Mouse (Mus musculus): ENCODE data around the gene Csrp3.
A peak's percentile ranks its signal among the peaks of the same experiment; 100 is the strongest.

Csrp3 gene

DNA sequence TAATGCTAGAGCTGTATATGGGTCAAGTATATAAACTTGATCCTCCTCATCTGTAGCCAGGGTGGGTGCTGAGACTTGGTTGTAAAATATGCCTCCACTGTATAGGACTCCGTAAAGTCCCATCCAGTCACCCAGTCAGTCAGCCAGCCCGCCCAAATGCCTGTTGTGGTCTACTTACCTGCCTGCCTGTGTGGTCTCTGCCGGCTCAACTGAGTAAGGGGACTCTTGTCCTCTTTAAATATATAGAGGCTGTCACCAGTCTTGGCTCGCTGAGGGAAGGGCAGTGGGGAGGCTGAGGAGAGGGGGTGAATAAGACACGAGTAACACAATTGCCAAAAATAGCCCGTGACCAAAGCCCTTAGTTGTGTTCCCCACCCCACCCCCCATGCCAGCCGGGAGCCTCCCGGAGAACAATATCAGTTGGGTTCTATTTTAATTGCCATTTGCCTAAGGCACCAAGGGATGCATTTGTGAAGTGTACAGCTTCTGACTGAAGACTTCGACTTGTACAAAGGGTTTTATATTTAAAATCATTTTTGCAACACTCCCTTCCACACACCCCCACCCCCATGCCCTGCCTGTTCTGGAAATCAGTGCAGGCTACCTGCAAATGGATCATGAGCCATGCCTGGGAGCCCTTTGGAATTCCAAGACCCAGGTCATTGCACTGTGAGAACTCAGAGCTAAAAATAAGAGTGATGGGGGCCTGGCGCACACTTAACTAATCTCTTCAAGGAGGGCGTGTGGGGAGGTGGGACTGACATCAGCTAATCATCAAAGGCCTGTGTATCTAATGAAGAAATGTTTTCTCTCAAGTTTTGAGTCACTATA, at the start of gene Csrp3:
Gene Csrp3, minus strand, starts transcription at position 214 of the 831 bp plus-strand sequence.
- no peak for DNase-seq (ENCODE audit: low spot score)

DNA sequence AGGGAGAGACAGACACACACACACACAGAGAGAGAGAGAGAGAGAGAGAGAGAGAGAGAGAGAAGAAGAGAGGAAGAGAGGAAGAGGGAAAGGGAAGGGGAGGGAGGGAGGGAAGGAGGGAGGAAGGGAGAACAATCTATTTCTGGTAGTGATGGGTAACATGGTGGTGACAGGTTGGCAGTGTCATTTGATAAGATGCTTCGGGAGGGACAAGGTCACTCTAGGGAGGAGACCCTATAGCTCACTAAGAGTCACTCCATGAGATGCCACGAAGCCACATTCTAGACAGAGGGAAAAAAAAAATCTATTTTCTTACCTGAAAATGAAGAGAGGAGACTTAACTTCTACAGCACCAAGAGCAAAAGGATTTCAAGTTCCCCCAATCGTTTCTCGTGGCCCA, 48.2 kb upstream of the Csrp3 start:
- DNase-seq (ENCODE audit: low spot score), result no peak

DNA sequence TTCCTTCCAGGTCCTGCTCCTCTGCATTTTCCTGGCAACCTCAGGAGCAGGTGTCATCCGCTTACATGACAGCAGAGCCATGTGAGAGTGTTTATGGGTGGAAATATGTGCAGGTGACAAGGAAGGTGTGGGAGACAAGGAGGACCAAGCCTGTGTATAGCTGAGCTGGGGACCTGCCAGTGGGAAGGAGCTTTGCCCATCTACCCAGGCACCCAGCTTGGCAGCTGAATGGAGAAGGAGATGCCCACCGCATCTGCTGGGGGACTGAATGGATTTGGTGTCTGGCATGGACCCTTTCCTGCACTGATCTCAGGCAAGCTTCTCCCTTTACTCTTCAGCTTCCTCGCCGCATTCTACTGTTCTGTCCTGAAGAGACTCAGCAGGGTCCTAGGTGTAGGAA, 47.6 kb upstream of the Csrp3 start:
- no peak for DNase-seq (ENCODE audit: low spot score)

DNA sequence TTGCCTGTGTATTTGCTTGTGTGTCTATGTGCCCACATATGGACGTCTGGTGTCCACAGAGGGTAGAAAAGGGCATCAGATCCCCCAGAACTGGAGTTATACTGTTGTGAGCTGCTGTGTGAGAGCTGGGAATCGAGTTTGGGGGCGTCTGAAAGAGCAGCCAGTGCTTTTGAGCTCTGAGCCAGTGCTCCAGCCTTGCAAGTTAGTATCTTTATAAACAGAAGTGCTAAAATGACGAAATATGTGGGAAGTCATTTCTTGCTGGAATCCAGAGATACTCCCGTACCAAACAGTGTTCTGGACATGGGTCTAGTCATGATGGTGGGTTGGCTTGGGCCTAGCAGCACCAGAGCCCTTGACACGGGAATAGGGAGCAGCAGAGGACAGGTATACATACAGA, 46.9 kb upstream of the Csrp3 start:
- no peak for DNase-seq (ENCODE audit: low spot score)

DNA sequence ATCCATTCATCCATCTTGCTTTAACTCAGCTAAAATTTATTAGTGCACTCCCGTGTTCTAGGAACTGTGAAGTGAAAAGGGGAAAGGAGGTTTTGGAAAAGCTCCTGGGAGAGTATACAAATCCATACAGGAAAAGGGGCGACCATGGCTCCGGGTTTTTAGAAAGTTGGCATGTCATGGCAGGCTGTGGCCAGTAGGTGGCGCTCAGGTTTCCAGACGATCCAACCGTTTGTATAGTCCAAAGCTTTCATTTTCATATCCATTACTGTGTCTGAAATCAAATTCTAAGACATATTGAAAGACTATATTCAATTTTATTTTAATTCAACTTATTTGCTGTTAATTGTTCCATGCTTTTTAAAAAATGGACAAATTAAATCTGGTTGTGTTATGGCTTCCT, 46.3 kb upstream of the Csrp3 start:
- DNase-seq (ENCODE audit: low spot score), result peak; percentile 87

DNA sequence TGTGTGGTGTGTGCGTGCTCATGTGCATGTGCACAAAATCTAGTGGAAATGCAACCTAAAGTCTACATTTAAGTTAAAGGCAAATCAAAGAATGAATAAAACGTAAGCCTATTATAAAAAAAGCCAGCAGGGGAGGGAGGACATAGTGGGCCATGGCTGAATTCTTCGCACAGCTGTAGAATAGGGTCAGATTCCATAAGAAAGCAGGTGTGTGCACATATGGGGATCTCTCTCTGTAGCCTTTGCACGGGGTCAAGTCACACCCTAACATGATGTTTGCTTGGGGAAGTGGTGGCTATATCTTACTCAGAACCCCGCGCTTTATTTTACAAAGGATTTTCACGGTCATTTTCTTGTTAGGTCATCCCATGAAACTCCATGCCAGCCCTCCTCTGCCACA, 45.3 kb upstream of the Csrp3 start:
- no peak for DNase-seq (ENCODE audit: low spot score)

DNA sequence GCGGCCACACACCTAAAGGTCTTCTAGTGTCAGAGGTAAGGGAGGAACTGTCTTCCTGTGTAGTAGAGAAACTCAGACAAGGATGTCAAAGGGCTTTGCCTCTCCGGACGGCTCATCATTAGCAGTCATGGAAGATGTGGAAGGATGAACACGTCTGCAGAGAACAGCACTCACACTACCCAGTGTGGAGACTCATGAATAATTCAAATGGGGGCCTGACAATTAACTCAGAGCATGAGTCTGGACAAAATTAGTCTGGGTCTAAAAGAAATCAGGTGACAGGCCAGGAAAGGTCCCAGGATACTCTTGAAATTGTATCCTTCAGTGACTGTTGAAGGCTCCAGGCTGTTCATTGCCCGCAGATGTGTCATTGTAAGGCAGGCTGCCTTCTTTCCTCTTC, 43.2 kb upstream of the Csrp3 start:
- peak; percentile 37 for DNase-seq (ENCODE audit: low spot score)

DNA sequence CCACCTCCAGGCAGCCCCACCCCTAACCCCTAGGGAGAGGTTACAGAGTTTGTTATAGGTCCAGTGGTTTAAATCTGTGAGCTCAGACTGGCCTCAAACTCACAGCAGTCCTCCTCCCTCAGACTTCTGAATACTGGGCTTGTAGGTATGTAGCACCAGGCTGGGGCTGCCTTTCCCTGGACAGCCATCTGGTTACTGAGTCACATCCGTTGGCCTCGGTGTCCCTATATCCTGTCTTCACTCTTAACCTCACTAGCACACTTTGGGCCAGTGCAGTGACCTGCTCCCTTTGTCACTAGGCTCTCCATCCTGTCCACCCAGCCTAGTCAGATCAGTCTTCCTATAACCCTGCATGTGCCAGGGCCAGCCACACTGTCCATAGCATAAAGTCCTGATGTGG, 40.9 kb upstream of the Csrp3 start:
- DNase-seq (ENCODE audit: low spot score), result no peak

DNA sequence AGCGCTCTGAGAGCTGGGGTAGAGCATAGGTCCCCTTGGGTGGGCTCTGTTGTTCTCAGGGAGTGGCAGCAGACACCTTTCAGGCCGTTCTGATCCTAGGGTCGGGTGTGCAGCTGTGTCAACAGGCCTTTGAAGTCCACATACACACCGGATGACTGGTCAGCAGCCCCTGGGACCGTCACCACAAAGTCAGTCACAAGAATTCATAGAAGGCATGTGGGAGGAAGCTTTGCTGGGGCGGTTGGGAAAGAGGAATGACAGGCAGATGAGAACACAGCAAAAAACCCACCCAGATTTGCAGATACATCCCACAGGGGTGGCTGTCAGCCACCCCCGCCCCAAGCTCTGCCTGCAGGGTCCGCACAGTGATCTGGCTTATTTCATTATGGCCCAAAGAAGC, 40.1 kb upstream of the Csrp3 start:
- DNase-seq (ENCODE audit: low spot score), result no peak

DNA sequence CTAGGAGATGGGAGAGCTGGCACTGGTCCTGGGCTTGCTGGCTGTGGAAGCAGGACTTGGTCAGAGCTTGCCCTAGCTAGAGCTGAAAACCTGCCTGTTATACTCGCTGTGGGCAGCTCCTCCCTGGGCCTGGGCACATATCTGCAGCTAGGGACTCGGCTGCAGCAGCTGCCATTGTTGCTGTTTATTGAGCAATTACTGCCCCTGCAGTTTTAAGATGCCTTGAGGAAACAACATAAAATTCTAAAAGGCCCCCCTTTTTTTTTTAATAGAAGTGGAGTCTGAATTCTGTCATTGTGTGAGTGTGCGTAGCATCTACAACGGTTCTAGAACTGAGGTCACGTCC, 36.4 kb upstream of the Csrp3 start:
- no peak for DNase-seq (ENCODE audit: low spot score)

DNA sequence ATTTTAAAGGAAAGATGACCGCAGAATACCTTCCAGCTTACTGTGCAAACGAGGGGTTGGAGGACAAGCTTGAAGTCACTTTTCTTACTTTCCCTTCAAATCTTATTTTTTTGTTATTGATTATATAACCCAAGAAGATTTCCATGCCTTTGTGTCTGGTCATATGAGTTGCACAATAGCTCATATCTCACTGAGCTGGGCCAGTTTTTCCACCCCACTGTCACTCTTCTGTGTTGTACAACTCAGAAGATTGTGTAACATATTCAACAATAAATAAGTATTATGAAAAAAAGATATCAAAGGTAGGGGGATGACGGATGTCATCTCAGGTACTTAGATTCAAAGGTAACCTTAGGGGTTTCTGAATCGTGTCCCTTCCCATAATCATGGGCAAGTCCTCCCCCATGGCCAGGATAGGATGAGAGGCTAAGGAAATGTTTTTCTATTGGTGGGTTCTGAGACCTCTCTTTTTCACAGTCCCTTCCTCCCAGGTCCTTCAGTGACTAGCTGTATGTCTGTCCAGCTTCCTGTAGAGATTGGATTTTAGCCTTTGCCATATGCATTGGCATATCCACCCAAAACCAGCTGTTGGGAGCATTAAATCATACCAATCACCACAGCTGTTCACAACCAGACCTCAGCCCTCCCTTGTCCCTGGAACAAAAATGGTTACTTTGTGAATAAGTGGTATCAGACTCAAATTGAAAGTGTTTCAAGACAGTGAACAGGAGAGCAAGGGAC, 35.9 kb upstream of the Csrp3 start:
- no peak for DNase-seq (ENCODE audit: low spot score)

DNA sequence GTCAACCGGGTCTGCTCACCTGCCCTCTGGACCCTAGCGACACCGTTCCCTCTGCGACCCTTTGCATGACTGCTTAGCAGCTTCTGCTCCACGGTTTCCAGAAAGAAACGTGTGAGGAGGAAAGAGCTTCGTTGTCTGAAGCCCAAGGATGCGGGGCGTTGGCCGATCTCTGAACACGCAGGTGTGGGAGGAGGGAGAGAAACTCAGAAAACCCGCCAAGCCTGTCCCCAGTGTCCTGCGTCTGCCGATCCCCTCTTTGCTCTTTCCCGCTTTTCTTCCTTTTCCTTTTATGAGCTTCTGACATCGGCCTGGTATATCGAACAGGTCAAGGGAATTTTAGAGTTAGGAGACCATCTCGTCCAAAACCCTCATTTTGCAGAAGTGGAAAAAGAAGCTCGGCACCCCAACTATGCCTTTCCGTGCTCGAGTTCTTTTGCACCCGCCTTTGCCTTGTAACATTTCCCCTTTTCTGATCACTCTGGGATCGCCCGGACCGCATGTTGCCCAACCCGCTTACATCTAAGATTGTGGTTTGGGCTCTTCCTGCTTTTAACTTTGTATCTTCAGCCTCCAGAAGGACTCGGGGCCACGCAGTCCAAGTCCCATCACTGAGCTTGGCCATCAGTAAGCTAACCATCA, 34.3 kb upstream of the Csrp3 start:
- peak; percentile 43 for DNase-seq (ENCODE audit: low spot score)

DNA sequence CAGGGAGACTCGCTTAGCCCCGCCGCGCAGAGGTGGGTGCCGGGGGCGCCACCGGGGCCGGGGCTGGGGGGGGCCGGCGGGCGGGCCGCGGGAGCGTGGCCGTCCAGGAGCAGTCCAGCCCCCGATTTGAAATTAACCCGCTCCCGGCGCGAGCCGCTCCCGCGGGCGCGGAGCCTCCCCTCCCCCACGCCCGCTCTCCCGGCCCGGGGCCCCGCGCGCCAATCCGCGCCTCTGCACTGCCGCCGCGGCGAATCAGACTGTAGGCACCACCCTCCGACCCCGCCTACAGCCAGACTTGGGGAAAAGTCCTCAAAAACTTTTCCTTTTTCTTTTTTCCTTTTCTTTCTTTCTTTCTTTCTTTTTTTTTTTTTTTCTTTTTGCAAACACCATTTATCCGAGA, 33.7 kb upstream of the Csrp3 start, which contains the start of gene E2f8:
Gene E2f8, minus strand, starts transcription at position 111 of the 400 bp plus-strand sequence.
- DNase-seq (ENCODE audit: low spot score), result peak; percentile 90

DNA sequence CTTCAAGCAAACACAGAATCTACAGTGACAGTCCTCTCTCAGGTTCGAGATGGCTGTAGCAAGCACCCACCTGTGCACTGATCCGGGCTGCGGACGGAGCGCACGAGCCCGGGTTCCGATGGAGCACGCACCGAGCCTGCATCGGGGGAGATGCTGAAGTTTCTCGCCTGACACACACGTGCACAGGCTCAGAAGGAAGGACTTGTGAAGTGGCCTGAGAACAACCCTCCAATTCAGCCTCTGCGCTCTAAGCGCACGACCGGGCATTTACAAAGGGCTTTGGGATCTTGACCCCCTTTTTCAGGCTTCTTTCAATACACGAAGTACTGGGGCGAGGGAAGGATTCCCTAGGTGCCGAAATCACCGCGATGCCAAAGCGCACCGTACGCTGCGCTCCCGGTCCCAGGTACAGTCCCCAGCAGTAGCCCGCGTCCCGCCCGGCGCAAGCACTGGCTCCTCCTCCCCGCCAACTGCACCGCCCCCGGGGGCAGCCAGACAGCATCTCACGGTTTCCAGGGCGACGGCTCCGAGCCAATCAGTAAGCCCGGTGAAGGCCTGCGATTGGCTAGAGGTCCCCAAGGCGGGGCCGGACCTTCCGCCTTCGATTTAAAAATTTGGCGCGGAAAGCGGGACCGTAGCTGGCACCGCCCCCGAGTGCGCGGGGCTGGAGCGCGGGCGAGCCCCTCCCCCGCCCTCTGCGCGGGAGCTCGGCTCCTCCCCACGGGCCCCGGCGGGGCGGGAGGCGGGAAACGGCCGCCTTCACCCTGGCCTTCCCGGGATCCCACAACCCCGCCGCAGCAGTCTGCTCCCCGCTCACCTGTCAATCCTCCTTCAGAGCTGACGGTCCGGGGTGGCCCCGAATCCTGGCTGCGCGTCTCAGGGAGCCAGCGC, 33.0 kb upstream of the Csrp3 start:
- peak; percentile 99 for DNase-seq (ENCODE audit: low spot score)

DNA sequence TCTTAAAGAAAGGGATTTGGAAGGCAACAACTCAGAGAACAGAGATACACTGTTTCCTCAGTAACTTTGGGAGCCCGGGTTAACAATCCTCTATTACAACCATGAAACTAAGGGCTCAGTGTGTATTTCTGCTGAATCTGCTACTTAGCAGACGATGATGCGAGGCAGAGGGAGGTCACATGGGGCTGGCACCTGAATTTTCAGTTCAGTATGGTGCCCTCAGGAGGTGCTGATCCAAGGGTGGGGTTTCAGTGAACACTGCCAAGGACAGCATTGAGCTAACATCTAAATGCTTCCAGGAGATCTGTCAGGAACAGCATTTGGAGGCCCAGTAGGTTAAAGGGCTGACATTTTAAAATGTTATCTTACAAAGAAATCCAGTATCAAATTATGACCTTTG, 31.7 kb upstream of the Csrp3 start:
- no peak for DNase-seq (ENCODE audit: low spot score)

DNA sequence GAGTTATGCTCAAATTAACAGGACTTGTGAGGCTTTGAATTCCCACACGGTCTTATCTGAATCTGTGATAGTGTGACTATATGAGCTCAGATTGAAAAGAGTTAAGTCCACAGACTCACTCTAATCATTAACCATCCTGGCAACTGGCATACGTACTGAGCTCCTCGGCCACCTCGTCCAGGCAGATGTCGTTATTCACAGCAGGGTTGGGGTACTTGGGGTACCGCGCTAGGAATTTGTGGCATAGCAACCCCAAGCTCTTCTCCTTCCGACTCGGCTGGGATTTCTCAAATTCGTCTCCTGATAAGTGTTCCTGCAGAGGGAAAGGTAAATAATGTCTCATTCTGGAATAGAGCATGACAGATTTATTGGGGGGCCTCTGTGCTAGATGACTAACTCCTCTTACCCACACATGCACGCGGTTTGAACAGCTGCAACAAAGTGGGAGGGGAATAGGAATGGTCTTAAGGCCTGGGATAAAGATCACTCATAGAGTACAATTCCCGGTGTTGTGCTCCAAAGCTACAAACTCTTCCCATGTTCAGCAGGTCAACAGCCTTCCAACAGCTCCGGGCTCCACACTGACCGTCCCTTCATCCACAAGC, 30.1 kb upstream of the Csrp3 start:
- DNase-seq (ENCODE audit: low spot score), result no peak

DNA sequence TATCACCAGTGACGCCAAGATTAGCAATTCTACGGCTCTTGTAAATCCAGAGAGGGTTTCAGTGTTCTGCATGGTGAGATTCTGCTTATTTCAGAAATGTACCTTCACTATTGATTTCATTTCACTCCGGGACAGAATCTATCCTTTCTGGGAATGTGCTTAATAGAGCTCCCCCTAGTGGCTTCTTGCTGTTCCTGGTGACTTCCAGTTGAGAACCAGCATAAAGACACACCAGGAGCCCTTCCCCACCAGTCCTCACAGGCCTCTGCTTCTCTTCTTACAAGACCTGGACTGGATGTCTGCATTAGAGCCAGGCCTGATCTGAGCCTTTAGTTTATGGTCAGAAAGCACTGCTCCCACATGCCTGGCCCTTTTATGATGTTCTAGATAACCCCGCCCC, 28.7 kb upstream of the Csrp3 start:
- DNase-seq (ENCODE audit: low spot score), result peak; percentile 88

DNA sequence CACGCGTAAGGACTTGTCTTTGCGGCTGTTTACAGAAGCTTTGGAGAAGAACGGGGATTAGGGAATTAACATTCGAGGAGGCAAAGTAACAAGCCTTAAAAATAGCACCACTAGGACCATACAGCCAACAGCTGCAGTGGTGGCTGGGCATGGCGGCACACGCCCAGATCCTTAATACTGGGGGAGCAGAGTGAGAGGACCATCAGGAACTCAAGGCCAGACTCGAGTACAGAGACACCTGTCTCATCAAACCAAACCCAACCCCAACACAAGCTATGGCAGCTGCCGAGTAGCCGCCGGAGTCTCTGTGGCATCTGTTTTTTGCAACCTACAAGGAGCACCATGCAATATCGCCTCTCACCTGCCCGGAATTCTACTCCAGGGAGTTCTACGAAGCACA, 27.3 kb upstream of the Csrp3 start:
- DNase-seq (ENCODE audit: low spot score), result no peak

DNA sequence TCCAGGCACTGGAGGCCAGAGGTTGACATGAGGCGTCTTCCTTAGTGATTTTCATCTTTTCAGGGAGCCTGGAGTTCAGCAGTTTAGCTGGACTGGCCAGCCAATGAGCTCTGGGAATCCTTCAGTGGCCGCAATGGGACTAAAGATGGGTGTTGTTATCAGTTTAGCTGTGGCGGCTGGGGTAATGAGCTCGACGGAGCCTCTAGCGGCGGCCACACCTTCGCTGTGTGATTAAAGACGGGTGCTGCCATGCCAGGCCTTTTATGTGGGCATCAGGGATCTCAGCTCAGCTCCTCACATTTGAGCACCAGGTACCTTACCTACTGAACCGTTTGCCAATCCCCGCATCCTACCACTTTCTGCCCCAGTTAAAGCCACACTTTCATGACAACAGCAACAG, 23.5 kb upstream of the Csrp3 start:
- DNase-seq (ENCODE audit: low spot score), result no peak

DNA sequence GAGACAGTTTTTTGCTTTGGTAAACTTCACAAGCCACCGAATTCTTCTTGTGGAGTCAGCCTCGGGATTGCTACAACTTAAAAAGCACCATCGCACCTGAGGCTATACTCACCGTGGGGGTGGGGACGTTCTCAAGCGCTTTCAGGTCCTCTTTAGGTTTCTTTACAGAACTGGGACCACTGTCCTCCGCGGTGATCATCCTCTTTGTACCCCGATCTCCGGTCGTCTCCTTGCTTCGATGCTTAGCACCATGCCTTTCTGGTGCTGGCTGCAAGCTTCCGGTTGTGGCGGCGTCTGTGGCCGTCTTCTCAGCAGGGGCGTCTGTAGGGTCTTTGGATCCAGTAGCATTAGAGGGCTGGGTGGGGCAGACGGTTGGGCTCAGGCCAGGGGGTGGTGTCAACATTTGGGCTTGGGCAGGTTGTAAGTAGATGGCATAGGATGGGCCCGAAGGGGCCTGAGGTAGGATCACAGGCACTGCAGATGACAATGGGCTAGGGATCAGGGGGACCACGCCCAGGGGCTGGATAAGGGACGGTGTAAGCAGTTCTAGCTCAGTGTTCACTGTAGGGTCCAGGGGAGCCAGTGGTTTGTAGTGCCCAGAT, 22.8 kb upstream of the Csrp3 start:
- DNase-seq (ENCODE audit: low spot score), result no peak

DNA sequence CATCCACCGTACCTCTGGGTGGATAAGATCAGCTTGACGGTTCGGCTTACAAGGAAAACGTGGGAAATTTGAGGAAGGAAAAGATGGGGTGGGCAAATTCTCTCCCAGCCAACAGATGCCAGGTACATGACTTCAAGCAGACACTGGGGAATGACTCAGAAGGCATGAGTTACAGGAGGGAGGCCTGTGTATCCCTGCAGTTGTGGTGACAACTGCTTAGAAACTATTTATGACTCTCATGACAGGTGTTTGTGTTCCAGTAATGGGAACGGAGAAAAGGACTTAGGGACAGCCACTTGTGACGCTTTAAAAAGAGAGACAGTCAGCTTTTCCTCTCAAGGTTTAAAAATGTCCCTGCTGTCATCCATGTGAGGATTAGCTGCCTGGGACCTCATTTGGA, 22.3 kb upstream of the Csrp3 start:
- no peak for DNase-seq (ENCODE audit: low spot score)

Data from embryo, embryonic 10.5 days (tissue).